Mouse (Mus musculus): ENCODE results near the gene P4hb. TPM values are rescaled to one million over a fixed set of nuclear protein-coding genes. Genes with fewer than 3 reads are reported as not detected.

Gene P4hb
- 100 to 1,000 TPM; 140 to 160 TPM for polyA plus RNA-seq (2017; shearing (Covaris generic))

- peak; percentile 75 for ATAC-seq
Observed at GRCm38 (mm10) chr11:120572752-120573584, at the start of gene P4hb. TSS of gene P4hb (minus strand) at chr11:120573253.

DNA sequence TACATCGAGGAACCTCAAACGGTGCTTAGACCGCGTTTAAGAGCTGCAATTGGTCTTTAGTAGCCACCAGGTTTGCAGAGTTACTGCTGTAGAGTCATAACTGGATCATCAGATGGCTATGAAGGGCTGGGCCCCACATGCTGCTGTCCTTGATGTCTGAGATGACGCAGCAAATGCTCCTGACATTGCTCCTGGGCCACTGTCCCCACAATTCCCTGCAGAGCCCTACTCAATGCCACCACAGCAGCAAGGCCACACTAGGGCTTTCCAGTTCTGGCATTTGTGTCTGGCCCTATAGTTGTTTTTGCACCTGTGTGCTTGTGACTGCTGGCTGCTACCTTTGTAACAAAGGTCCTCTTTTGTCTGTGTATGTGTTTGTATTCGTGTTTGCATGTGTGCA lies 49.8 kb upstream of the P4hb start:
- ATAC-seq: no peak

GRCm38 (mm10) chr11:120620195-120620594 lies 47.1 kb upstream of the P4hb start:
- ATAC-seq: no peak

DNA sequence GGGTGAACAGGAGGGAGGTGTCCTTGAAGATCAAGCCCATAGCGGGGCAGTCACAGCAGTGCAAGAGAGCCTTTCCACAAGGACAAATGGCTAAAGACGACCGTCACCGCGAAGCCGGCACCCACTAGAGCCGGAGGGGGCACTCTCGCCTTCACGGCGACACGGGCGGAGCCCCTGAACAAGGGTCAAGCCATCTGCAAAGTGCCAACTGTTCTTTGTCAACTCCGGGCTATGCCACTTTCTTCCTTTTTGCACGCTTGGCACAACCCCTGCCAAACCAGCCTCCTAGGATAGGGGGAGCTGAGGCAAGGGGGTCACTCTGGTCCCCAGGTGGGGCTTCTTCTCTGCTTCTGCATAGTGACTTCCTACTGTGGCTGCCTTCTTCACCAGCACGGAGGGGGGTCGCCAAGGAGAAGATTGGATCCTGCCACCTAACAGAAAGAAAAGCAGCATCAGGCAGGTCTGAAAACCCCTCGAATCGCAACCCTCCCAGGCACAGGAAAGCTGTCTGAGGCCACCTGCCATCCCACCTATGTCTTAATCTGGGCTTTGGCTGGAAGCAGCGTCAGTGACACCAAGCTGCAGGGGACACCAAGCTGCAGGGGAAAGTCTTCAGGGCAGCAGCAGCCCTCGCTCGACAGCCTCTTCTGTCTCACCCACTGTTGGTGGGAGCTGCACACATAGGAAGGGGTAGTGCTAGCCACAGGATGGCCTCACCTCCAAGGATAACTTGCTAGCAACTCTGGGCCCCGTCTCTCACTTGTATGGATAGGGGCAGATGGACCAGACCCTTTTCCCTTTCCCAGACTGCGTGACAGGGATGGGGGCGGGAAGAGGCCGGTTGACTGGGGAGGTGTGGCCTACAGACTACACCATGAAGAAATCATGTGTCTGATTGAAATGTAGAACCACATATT lies 45.8 kb upstream of the P4hb start:
- ATAC-seq: no peak

DNA sequence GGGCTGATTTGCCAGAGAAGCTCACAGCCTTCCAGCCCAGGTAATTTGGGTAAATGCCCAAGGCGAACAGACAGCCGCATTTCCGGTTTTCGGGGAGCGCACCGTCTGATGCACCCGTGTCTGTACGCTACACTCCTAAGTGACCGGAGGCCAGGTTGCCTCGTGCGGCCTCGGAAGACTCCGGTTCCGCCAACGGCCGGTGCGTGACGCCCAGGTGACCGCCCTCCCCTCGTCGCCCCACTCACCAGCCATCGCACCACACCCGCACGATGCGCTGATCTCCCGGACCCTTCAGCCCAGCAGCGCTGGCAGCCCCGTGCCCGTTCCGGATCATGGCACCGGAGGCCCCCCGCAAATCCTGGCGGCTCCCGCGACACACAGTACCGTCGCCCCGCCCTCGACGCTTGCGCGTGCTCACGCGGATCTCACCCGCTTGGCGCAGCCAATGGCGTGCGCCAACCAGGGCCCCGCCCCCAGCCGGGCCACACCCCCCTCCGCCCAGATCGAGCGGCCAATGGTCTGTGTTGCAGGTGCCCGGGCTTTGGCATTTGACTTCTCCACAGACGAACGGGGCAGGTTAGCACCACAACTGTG lies 44.6 kb upstream of the P4hb start, which contains the start of gene Pcyt2:
Gene Pcyt2 (minus strand): TSS at position 418 of the 594 bp plus-strand sequence.
- ATAC-seq: peak; percentile 90

DNA sequence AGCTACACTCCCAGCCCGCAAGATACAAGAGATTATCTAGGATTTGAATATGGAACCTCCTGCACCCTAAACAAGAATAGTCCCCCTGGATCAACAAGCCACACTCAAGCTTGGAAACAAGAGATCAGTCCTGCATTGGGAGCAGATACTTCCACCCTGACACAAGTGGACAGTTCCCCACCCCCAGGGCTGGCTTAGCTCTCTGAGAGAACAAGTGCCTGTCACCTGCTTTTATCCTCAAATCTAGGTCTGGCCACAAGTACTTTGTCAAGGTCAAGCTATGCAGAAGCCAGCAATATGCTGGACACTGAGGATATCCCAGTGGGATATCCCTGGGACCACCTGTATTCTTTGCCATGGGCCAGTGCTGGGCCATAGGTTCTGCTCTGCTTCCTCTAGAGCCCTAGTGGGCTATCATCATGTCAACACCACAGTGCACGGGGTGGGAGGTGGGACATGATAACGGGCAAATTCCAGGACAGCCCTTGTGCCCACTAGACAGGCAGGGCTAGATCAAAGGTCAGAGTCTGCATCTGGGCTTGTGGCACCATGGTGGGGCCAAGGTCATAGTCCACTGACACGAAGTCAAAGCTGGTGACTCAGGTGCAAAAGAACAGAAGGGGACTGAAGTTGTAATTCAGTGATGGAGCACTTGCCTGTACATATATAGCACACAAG lies 43.7 kb upstream of the P4hb start:
- ATAC-seq: no peak

DNA sequence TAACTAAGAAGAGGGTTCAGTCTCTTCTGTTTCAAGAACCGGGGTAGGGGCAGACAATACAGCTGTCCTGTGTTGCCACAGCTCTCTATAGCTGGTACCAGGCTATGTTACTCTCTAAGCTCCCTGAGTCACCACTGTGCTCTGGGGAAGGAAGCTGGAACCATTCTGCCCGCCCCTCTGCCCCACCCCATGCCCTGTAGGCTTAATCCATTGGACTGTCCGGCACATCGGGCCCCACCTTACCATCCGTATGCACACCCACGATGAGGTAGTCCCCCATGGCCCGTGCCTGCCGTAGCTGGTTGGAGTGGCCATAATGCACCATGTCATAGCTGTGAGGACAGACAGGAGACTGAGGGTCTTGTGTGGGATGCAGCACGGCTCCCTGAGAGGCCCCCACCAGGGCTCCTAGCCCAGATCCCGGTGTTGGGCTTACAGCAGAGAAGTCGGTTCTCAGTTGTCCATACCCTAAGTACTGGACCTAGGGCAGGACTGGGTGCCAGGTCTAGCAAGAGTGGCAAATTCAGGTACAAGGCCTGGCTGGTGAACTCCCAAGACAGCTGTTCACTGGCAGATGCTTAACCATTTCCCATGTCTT lies 42.7 kb upstream of the P4hb start:
- ATAC-seq: no peak

DNA sequence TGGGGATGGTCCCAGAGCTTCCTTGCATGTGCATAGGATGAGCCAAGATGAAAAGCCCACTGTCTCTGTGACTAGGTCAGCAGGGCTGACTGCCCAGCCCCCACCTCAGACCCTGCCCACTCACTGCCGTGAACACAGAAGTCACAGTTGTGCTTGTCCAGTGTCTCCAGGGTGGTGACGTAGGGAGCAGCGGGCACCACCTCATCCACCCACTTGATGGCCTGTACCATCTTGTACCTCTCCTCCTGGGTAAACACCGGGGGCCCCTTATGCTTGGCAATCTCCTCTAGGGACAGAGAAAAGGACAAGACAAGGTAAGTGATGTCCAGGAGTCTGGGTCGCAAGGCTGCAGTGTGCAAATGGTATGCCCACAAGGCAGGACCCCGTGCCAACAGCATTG lies 42.1 kb upstream of the P4hb start:
- no peak for ATAC-seq

DNA sequence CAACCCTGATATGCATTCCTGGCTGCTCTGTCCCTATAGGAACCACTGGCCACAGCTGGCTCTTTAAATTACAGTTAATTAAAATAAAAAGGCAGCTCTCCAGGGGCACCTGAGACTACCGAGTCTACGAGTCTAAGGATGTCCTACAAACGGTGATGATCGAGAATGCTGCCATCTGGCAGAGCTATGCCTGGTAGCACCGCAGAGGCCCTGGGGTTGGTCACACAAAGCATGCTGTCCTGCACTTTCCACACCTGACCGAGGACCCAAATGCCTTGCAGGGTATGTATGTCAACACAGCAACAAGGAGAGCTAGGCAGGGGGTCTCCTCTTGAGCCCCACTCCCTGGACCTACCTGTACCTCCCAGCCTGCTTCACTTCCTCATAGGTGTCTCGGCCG lies 40.9 kb upstream of the P4hb start:
- ATAC-seq: no peak

- ATAC-seq: no peak
Observed at GRCm38 (mm10) chr11:120613481-120613972, 40.5 kb upstream of the P4hb start.

DNA sequence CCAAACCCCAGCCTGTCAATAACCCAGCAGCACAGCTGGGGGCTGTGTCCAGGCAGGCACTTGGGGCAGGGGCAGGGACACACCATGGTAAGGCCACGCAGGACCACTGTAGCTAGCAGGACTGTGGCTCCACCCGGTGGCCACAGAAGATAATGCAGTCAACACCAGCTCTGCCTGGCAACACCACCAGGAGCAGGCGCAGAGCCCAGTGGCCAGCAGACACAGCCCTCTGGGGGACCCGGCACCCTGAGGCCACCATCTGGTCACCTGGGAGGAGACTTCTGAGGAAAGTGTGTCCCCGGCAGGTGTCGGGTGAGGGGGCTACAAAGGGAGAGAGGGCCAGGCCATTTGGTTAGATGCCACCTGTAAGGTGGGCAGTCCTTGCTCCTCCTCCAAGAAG lies 39.7 kb upstream of the P4hb start:
- ATAC-seq: peak; percentile 51

- ATAC-seq: no peak
Observed at GRCm38 (mm10) chr11:120610477-120611046, 37.5 kb upstream of the P4hb start.

DNA sequence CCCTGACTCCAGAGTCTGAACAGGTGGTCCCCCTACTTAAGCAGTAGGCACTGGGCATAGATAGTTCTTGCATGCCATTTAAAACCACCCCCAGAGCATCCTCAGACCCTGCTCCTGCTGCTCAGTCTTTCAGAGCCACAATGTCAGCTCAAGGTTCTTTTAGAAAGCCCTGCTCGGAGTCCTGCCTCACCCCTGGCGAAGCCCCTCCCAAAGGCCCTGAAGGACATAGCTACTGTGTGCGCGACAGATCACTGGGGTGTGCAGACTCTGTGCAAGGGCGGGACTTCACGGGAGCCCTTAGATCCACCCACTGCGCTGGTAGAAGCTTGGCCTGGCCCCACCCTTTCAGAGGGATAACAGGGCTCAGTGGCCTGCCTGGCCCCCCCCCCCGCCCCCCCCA lies 36.2 kb upstream of the P4hb start:
- ATAC-seq: no peak

DNA sequence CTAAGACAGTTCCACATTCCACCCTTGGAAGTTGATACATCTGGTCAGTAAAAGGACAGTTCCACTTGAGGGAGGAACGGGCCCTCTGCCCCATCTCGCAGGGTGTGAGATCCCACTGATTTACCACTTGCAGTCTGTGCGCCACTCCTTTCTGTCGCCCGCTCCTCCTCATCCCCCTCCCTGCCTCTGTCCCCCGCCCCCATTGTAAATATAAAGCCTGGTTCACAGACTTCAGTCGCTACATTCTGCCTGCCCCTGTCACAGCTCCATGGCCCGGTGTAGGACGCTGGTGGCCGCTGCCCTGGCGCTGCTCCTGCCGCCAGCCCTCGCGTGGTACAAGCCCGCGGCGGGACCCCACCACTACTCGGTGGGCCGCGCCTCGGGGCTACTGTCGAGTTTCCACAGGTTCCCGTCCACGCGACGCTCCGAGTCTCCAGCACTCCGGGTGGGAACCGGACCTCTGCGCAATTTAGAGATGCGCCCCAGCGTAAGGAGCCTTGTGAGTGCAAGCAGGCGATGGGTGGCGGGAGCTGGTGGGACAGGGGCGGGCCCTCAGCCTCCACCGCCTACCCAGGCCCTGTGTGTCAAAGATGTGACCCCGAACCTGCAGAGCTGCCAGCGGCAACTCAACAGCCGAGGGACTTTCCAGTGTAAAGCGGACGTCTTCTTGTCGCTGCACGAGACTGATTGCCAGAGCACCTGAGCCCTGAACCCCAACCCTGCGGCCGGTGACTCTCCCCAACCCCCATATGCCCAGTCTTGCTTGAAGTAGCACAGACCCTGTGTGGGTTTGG lies 35.4 kb upstream of the P4hb start, which contains the start of gene Npb:
Gene Npb (plus strand): TSS at position 237 of the 794 bp plus-strand sequence.
- ATAC-seq: no peak

DNA sequence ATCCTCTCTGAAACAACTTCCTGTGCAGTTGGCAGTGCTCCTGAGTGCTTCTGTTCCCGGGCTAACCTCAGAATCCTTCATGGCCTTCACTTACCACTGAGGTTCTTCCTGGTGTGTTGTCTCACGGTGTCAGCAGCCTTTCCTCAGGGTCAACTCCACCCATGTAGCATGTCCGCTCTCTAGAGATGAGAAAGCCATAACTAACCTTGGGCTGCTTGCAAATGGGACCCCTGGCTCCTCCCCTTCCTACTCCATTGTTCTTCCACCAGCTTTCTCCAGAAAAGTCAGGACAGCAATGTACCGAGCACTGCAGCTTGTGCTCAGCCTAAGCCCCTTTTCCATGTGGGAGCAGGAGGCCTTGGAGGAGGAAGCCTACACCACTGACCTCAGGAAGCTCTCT lies 33.7 kb upstream of the P4hb start:
- ATAC-seq: no peak

- ATAC-seq: no peak
Observed at GRCm38 (mm10) chr11:120605667-120606066, 32.6 kb upstream of the P4hb start.

DNA sequence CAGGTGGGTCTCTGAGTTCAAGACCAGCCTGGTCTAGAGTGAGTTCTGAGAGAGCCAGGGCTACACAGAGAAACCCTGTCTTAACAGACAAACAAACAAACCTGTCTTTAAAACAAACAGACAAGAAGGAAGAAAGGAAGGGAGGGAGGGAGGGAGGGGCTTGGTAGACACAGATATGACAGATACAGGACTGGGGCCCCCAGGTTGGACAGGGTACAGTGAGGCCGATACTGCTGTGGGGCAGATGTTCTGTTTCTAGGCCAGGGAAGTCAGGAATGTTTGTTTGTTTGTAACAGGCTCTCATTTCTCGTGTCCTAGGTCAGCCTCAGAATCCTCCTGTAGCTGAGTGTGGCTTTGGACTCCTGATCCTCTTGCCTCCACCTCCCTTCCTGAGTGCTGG lies 30.5 kb upstream of the P4hb start:
- ATAC-seq: no peak

GRCm38 (mm10) chr11:120600716-120601115 lies 27.7 kb upstream of the P4hb start:
- peak; percentile 30 for ATAC-seq

DNA sequence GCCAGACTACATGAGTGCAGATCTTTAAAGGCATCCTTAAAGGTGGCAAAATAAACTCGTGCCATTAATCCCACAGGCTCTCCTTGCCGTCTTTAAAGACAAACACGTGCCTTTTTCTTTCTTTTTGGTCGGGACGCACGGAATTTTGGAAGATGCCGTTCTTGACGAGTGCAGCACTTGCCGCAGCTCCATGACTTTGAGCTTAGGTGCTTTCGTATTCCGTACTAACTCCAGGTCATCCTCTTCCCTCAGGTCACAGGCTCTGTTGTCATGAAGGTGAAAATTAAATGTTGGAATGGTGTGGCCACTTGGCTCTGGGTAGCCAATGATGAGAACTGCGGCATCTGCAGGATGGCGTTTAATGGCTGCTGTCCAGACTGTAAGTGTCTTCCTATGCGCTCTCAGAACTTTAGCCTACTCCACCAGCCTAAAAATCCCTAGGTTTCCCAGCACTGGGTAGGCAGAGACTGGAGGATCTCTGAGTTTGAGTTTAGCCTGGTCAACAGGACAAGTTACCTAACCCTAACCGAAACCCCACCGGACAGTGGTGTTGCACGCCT lies 26.0 kb upstream of the P4hb start:
- no peak for ATAC-seq

GRCm38 (mm10) chr11:120598283-120598989 lies 25.4 kb upstream of the P4hb start, which contains the start of the genes Alyref and Anapc11:
TSS of gene Alyref (minus strand) at chr11:120598365.
TSS of gene Anapc11 (plus strand) at chr11:120598421.
- ATAC-seq: peak; percentile 86
